Mouse (Mus musculus): ENCODE measurements around the gene Popdc3. TPM values are rescaled to one million over a fixed set of nuclear protein-coding genes. Genes with fewer than 3 reads are reported as not detected.

Popdc3 gene
- polyA plus RNA-seq, 1 experiment from 2014 or later = 0.54 TPM

Other genes with a start within 250 kb of the Popdc3 start
- 23.0 and 25.0 TPM in 2 replicates for gene Prep, start 110.9 kb upstream of the Popdc3 start, polyA plus RNA-seq (2015; fragmentation: Nextera tagmentation; extraction: Ambion mirVana)
- gene Bves, start 157.7 kb downstream of the Popdc3 start, polyA plus RNA-seq (2015; fragmentation: Nextera tagmentation; extraction: Ambion mirVana) = 0.90 and 1.3 TPM in 2 replicates

All from midbrain, embryonic 13.5 days (tissue).